ENCODE assay signal across 9 mouse cellular contexts in the genomic region with DNA sequence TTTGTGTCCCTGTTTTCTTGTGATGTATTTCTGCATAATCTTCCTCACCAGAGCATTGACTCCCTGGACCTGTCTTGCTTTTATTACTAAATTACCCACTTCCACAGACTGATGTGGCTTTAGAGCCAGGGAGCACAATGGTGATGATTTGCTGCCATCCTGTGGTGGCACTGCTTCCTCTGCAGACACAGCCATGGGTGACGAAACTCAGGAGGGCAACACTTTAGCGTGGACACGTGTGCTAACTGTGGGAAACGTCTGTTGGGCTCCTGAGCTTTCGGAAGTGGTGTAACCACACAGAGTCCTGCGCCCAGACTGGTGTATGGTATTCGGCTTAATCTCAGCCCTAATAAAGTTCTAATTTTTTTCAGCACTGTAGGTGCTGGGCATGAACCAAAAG.
DNase-seq lines count a peak whose midpoint lies in the region.
"Had no signal": no experiment of that assay in that cellular context is flagged by ENCODE, and none has a peak within 500 bp of the region (broad histone marks: within the 10 kb centered on the region; RNA-seq: fewer than 3 reads in every experiment).

No protein-coding gene starts in this region.

- H3K4me1 ChIP-seq in heart, embryonic 10.5 days = peaks cover 19% of the 10 kb centered on the region

- no peak overlapping the region for H3K4me3 ChIP-seq in heart, embryonic 10.5 days
- H3K4me3 ChIP-seq: liver, embryonic 13.5 days had no signal

- H3K36me3 ChIP-seq in heart, embryonic 10.5 days = no peaks in the 10 kb centered on the region
- H3K36me3 ChIP-seq: liver, embryonic 13.5 days had no signal

- H3K27ac ChIP-seq in heart, embryonic 10.5 days = no peak overlapping the region
- H3K27ac ChIP-seq: liver, embryonic 13.5 days had no signal

- DNase-seq in heart, postnatal 10 days = peak; percentile 62 to 72
- no peak for DNase-seq in heart, embryonic 10.5 days (ENCODE audit: low spot score)
- DNase-seq in CD4-positive, CD25-positive, alpha-beta regulatory T cell, adult 2 months (ENCODE audit: low read depth, low spot score) = peak; percentile 75
- DNase-seq in adipocyte (ENCODE audit: low spot score) = peak; percentile 74
- peak; percentile 70 for DNase-seq in induced T-regulatory cell, adult 2 months (ENCODE audit: low read depth)
- DNase-seq in lung, postnatal 10 days = peak; percentile 39
- DNase-seq in right cerebral cortex, postnatal 4 days = peak; percentile 59
- DNase-seq in urinary bladder, postnatal 4 days (ENCODE audit: low spot score in 2 of 2) = no peak
- DNase-seq: liver, embryonic 13.5 days had no signal

- H3K27me3 ChIP-seq in heart, embryonic 10.5 days (ENCODE audit: insufficient read depth, poor library complexity, severe bottlenecking) = peaks cover 6% of the 10 kb centered on the region; the same call in 1 of the 2 replicates

- no peaks in the 10 kb centered on the region for H3K9me3 ChIP-seq in heart, embryonic 10.5 days
- H3K9me3 ChIP-seq: liver, embryonic 13.5 days had no signal

- 45% methylated on average over 7 of the region's 7 CpGs for whole genome bisulfite sequencing in heart, embryonic 10.5 days

- intact Hi-C loops in heart, postnatal 10 days (cut with DNase I) = no loop called here

Comparison
In these comparisons a context has a peak if more than half of its experiments do, and no peak if none do; other contexts are left out.
1. DNase-seq: peak in heart, postnatal 10 days (2 of 2), CD4-positive, CD25-positive, alpha-beta regulatory T cell, adult 2 months (single experiment), adipocyte (single experiment), induced T-regulatory cell, adult 2 months (single experiment), lung, postnatal 10 days (single experiment) and right cerebral cortex, postnatal 4 days (single experiment); none in heart, embryonic 10.5 days (single experiment) and urinary bladder, postnatal 4 days (0 of 2).